Mouse (Mus musculus): Measurements from ENCODE around the gene Neurod4.

GRCm38 (mm10) chr10:130287201-130287600, 7.2 kb upstream of the Neurod4 start:
- TF ChIP-seq CTCF (IDR thresholded peaks at IDR 0.05; ENCODE audit: control insufficient read depth, insufficient read depth, insufficient read length) (no peak), MYOD1 (IDR thresholded peaks at IDR 0.05; ENCODE audit: control insufficient read depth, insufficient read length, low read depth) (no peak), MAX (IDR thresholded peaks at IDR 0.05) (no peak), USF1 (IDR thresholded peaks at IDR 0.05; ENCODE audit: low read depth) (no peak), CEBPB (IDR thresholded peaks at IDR 0.05; ENCODE audit: low read depth) (no peak), FOSL1 (IDR thresholded peaks at IDR 0.05; ENCODE audit: insufficient read depth, low read length, poor library complexity, severe bottlenecking) (no peak)

All from C2C12 (cell line).